Mouse (Mus musculus): Measurements from ENCODE around the gene Rps6ka1.
"Not testable (repeated sequence)": the region's sequence is repeated elsewhere in the genome, so short reads cannot be mapped to it uniquely, and the experiment has no call there.

Gene Rps6ka1

GRCm38 (mm10) chr4:133887672-133888453 lies at the start of gene Rps6ka1:
Rps6ka1 (minus strand) TSS chr4:133887797.
- peak; percentile 55 for DNase-seq (ENCODE audit: low spot score)

DNA sequence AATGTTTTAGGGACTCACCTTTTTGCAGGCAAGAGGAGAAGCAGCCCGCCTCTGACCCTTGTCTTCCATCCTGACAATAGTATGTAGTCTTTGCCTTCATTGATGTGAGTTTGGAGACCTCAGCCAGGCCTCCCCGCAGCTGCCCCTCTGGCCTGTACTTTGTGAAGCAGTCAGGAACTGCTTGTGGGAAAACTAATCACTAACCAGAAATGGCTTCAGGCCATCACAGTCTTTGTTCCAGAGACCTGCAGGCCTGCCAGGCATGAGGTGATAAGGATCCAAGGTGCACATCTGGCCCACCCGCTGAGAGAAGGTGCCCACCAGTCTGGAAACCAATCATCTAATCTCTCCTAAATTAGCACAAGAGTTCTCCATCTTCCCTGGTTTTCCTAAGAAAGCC lies 44.2 kb upstream of the Rps6ka1 start:
- DNase-seq (ENCODE audit: low spot score) = no peak

- DNase-seq (ENCODE audit: low spot score) = no peak
Observed at GRCm38 (mm10) chr4:133931349-133931748, 43.8 kb upstream of the Rps6ka1 start.

GRCm38 (mm10) chr4:133929278-133929670 lies 41.7 kb upstream of the Rps6ka1 start:
- DNase-seq (ENCODE audit: low spot score) = no peak

DNA sequence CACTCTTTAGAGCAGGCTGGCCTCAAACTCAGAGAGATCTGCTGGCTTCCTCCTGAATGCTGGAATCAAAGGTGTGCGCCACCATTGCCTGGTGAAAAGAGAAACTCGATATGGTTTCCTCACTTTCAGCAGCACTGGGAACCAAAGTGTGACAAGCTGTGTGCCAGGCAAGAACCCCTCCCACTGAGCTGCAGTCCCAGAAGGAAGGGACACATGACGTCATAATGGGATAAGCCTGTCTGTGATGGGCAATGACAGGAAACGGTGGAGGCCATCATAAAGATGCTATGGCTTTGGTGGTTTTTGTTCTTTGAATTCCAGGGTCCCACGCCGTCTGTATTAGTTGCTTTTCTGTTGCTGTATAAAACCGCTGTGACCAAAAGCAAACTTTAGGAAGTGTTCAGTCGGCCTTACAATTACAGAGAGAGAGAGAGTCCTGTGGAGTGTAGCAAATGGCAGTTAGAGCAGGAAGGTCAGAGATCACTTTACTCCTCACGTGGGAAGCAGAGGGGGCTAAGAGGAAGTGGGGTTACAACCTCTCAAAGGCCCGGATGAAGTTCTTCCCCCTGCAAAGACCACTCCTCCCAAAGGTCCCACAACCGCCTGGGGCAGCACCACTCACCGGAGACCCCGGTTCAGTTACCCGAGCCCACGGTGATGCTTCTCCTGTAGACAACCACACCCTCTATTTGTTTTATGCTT lies 41.1 kb upstream of the Rps6ka1 start:
- DNase-seq (ENCODE audit: low spot score) = no peak

DNA sequence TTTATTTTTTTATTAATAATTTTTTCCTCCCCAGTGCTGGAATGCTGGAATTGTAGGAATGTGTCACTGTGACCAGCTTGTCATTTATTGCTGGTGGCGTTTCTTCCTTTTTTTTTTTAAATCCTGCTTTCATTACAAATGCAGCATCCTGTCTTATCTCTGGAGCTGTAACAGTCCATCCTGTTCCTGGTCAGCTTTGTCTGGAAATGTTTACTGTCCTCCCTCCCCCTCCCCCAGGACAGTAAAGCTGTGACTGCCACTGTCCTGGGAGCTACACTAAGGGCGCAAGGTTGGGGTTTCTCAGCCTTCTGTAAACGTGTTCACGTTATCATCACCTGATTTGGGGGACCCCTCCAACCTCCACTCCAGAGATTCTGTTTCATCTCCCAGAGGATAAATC lies 37.6 kb upstream of the Rps6ka1 start:
- no peak for DNase-seq (ENCODE audit: low spot score)

GRCm38 (mm10) chr4:133923743-133924142 lies 36.1 kb upstream of the Rps6ka1 start:
- DNase-seq (ENCODE audit: low spot score) = no peak

GRCm38 (mm10) chr4:133918093-133918825 lies 30.7 kb upstream of the Rps6ka1 start:
- peak; percentile 55 for DNase-seq (ENCODE audit: low spot score)

GRCm38 (mm10) chr4:133911983-133912382 lies 24.4 kb upstream of the Rps6ka1 start:
- DNase-seq (ENCODE audit: low spot score) = no peak

- peak; percentile 93 for DNase-seq (ENCODE audit: low spot score)
Observed at GRCm38 (mm10) chr4:133910236-133911211, 22.9 kb upstream of the Rps6ka1 start.

GRCm38 (mm10) chr4:133908051-133908450 lies 20.5 kb upstream of the Rps6ka1 start:
- DNase-seq (ENCODE audit: low spot score) = no peak

GRCm38 (mm10) chr4:133907086-133907485 lies 19.5 kb upstream of the Rps6ka1 start:
- DNase-seq (ENCODE audit: low spot score) = no peak

GRCm38 (mm10) chr4:133906336-133906735 lies 18.7 kb upstream of the Rps6ka1 start:
- not testable (repeated sequence) for DNase-seq (ENCODE audit: low spot score)

GRCm38 (mm10) chr4:133905167-133905566 lies 17.6 kb upstream of the Rps6ka1 start:
- no peak for DNase-seq (ENCODE audit: low spot score)

DNA sequence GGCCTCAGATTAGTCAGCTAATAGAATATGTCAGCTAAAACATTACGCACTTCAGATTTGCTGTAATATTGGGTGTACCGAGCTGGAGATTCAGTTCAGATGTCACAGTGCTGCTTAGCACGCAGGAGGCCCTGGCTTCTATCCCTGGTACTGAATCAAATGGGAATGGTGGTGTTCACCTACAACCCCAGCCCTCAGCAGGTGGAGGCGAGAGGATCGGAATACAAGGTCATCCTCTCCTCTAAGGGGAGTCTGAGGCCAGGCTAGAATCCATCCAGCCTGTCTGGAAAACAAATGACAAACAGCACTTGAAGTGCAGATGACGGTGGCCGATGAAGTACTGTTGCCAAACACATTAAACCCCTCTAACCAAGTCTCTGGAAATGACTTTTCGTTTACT lies 16.7 kb upstream of the Rps6ka1 start:
- no peak for DNase-seq (ENCODE audit: low spot score)

GRCm38 (mm10) chr4:133903372-133903771 lies 15.8 kb upstream of the Rps6ka1 start:
- no peak for DNase-seq (ENCODE audit: low spot score)

- no peak for DNase-seq (ENCODE audit: low spot score)
Observed at GRCm38 (mm10) chr4:133902510-133902909, 14.9 kb upstream of the Rps6ka1 start.

GRCm38 (mm10) chr4:133900887-133901286 lies 13.3 kb upstream of the Rps6ka1 start:
- DNase-seq (ENCODE audit: low spot score) = no peak

DNA sequence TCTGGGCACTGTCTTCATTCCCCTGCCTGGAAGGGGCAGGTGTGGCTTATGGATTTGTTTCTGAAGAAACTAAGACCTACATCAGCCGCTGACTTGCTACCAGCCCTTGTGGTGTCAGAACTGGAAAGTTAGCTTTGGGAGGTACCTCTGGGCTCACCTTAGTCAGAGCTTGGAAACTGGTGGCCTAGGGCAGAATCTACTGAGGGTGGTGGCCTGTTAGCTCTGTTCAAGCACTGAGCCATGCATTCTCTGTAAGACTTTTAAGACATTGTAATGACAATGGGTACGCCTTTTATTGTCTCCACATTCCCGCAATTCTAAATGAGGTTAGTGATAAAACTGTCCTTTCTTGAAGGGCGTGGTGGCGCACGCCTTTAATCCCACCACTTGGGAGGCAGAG lies 12.8 kb upstream of the Rps6ka1 start:
- DNase-seq (ENCODE audit: low spot score) = no peak

- DNase-seq (ENCODE audit: low spot score) = no peak
Observed at GRCm38 (mm10) chr4:133899241-133899800, 11.7 kb upstream of the Rps6ka1 start.

DNA sequence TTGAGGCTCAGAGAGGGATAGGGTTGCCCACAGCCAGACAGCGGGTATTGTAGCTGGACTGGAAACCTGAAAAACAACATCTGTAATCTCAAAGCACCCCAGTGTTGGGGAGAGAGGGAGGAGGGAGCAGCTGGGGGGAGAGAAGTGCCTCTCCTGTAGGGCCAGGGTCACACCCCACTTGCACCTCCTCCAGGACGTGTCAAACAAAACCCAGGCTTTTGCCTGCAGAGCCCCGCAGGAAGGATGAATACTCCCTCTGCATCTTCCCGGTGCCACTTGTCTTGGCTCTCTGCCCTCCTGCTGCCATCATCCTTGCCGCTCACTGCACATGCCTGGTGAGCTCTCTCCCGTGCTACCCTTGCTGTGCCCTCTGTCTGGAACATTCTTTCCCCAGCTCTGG lies 10.6 kb upstream of the Rps6ka1 start:
- no peak for DNase-seq (ENCODE audit: low spot score)
